Mouse (Mus musculus) spleen, postnatal 0 days (tissue): ENCODE measurements around the gene Mfap3l. TPM values are rescaled to one million over a fixed set of nuclear protein-coding genes. Genes with fewer than 3 reads are reported as not detected.

Experiments
- polyA plus RNA-seq: library from polyadenylated mRNA; unstranded; fragments of >200 nt; fragmentation: Nextera tagmentation; extraction: Ambion mirVana; gene quantifications from 2 replicates; pipeline ENCODE4 v1.2.1, GENCODE M21; 2015

The Mfap3l gene
- polyA plus RNA-seq, result 0.25 and 0.27 TPM in 2 replicates

GRCm38 (mm10) chr8:60632250-60632932 lies at the start of gene Mfap3l:
Gene Mfap3l (plus strand): TSS chr8:60632827.

Other genes with a start within 250 kb of the Mfap3l start
- gene Gm10283, start 129.6 kb upstream of the Mfap3l start, polyA plus RNA-seq, result not detected in 2 replicates
- gene Aadat, start 126.9 kb upstream of the Mfap3l start, polyA plus RNA-seq, result 0.07 TPM in 2 replicates